Mouse (Mus musculus): Measurements from ENCODE around the gene Nhsl2. TPM values are rescaled to one million over a fixed set of nuclear protein-coding genes. Genes with fewer than 3 reads are reported as not detected.

Gene Nhsl2
- total and polyA plus RNA-seq, 2 experiments: 0.27 to 0.46 TPM

DNA sequence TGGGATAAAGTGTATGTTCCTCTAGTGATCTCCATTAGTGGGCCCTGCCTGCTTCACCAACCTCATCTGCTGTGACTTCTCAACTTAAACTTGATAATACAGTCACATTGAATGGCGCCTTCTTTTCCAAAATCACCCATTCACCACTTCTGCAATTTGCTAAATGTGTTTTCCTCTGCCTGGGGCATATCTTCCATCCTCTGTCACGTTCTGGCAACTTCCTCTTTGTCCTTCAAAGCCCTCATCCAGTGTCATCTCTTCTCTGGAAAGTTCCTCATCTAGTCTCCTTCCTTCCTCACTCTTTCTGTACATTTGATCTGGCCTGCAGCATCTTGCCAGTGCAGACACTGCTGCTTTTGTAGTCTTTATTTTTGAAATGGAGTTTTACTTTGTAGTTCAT lies 158.8 kb downstream of the Nhsl2 start:
- no peak overlapping the region for H3K4me3 ChIP-seq (ENCODE audit: insufficient read depth, low read depth, low read length)
- no peaks in the 10 kb centered on the region for H3K36me3 ChIP-seq (ENCODE audit: control insufficient read depth, insufficient read depth, low read length)
- H3K9ac ChIP-seq (ENCODE audit: low read depth, low read length): no peak overlapping the region
- peak; percentile 14 for DNase-seq (ENCODE audit: extremely low read depth, low read depth, low spot score)
- H3K79me2 ChIP-seq (ENCODE audit: control insufficient read depth, insufficient read depth, low read length): no peaks in the 10 kb centered on the region
- TF ChIP-seq POLR2A (IDR thresholded peaks at IDR 0.05; ENCODE audit: extremely low read depth, insufficient read depth, low read length) (no peak), CTCF (IDR thresholded peaks at IDR 0.05; ENCODE audit: low read depth, low read length) (no peak)
- no peaks in the 10 kb centered on the region for H3K27me3 ChIP-seq (ENCODE audit: control insufficient read depth, insufficient read depth, low read length)
- no peaks in the 10 kb centered on the region for H3K4me1 ChIP-seq (ENCODE audit: control insufficient read depth, insufficient read depth, low read length)
- WGBS: 77% methylated on average over 2 of the region's 2 CpGs
- no peak overlapping the region for H3K27ac ChIP-seq (replicated peaks; ENCODE audit: insufficient read depth, low read depth, low read length)

DNA sequence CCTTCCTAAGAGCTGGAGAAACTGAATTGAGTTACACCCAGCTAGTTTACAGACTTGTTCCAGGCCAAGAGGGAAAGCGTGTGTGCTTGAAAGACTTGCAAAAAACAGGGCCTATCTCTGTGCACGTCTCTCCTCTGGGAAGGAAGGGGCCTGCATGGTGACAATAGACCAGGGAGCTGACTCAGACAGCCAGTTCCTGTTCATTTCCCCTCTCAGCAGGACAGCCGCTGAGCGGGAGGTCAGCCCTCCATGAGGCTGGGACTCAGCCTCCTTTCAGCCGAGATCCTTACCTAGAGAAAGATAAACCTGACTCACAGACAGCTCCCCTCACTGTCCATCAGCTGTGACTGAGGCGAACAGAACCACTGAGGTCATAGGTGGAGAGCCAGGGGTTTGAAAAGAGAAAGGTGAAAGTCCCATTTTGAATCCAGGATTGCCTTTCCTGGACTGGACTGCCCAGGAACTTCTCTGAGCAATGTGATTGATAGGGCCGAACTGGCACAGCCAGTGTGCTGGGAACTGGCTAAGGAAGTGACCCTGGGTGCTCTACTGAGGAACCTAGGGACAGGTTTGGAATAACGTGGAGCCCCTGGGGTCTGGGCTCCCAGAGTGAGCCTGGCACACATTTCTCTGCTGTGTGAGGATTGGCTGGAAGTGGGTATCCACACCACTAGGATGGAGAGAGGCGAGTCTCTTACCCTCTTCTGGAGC lies 168.2 kb downstream of the Nhsl2 start:
- Histone ChIP-seq H3K36me3 (ENCODE audit: control insufficient read depth, insufficient read depth, low read length) (no peaks in the 10 kb centered on the region), H3K79me2 (ENCODE audit: control insufficient read depth, insufficient read depth, low read length) (no peaks in the 10 kb centered on the region), H3K27ac (replicated peaks; ENCODE audit: insufficient read depth, low read depth, low read length) (peak overlapping the region; percentile 44), H3K4me3 (ENCODE audit: insufficient read depth, low read depth, low read length) (peak overlapping the region; percentile 37; the same call in 1 of the 2 replicates), H3K4me1 (ENCODE audit: control insufficient read depth, insufficient read depth, low read length) (no peaks in the 10 kb centered on the region), H3K9ac (ENCODE audit: low read depth, low read length) (no peak overlapping the region), H3K27me3 (ENCODE audit: control insufficient read depth, insufficient read depth, low read length) (no peaks in the 10 kb centered on the region)
- WGBS: 50% methylated on average over 9 of the region's 9 CpGs
- no peak for TF ChIP-seq POLR2A (IDR thresholded peaks at IDR 0.05; ENCODE audit: extremely low read depth, insufficient read depth, low read length)
- no peak for TF ChIP-seq CTCF (IDR thresholded peaks at IDR 0.05; ENCODE audit: low read depth, low read length)
- no peak for DNase-seq (ENCODE audit: extremely low read depth, low read depth, low spot score)

DNA sequence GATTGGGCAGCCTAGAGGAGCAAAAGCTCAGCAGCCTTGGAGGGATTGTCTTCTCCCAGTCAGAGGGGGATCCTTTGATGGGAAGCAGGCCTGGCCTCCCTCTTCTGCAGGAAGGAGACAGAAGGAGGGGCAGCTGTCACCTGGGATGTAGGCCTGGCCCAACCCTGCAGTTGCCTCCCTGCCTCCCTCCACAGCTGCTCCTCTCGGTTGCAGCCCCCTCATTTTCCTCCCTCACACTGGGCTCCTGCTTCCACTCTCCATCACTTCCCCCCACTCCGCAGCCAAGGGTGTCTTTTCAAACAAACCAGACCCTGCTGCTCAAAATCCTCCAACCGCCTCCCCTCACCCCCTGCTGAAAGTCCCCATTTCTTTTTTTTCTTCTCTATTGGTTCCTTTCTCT lies 169.7 kb downstream of the Nhsl2 start:
- no peak for DNase-seq (ENCODE audit: extremely low read depth, low read depth, low spot score)
- no peak overlapping the region for H3K27ac ChIP-seq (replicated peaks; ENCODE audit: insufficient read depth, low read depth, low read length)
- peak overlapping the region; percentile 30; the same call in 1 of the 2 replicates for H3K4me3 ChIP-seq (ENCODE audit: insufficient read depth, low read depth, low read length)
- no peaks in the 10 kb centered on the region for H3K36me3 ChIP-seq (ENCODE audit: control insufficient read depth, insufficient read depth, low read length)
- no peaks in the 10 kb centered on the region for H3K4me1 ChIP-seq (ENCODE audit: control insufficient read depth, insufficient read depth, low read length)
- no peak overlapping the region for H3K9ac ChIP-seq (ENCODE audit: low read depth, low read length)
- TF ChIP-seq POLR2A (IDR thresholded peaks at IDR 0.05; ENCODE audit: extremely low read depth, insufficient read depth, low read length) (no peak), CTCF (IDR thresholded peaks at IDR 0.05; ENCODE audit: low read depth, low read length) (no peak)
- no peaks in the 10 kb centered on the region for H3K79me2 ChIP-seq (ENCODE audit: control insufficient read depth, insufficient read depth, low read length)
- H3K27me3 ChIP-seq (ENCODE audit: control insufficient read depth, insufficient read depth, low read length): no peaks in the 10 kb centered on the region
- 81% methylated on average over 3 of the region's 3 CpGs for WGBS

DNA sequence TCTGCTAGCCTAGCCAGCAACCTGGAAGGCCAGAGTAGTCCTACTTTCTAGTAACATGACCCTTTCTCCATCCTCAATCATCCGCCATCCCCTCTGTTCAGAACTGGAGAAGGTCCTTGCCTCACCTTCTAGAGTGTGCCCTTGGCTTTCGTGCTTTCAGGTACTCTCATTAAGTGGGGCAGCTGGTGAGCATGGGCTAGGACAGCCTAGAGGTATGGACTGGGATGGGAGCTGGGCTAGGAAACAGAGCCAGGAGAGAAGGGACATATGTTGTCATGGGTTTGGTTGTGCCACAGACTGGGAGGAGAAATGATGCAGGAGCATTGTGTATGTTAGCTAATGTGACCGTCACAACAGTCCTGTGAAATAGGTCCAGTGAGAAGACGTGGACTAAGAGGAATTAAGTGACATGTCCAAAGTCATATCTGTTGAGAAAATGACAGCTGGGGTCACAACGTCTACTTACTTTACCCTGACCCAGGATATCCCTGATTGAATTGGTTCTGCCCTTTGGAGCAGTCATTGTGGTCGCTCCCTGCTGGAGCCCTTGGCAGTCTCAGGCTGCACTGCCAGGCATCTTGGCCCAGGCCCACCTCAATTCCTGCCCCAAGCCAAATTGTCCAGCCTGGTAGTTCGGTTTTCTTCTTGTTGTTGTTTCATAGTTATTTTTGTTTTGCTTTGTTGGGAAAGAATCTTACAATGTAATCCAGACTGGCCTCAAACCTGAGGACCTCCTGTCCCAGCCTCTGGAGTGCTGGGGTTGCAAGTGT lies 170.5 kb downstream of the Nhsl2 start:
- TF ChIP-seq CTCF (IDR thresholded peaks at IDR 0.05; ENCODE audit: low read depth, low read length) (no peak), POLR2A (IDR thresholded peaks at IDR 0.05; ENCODE audit: extremely low read depth, insufficient read depth, low read length) (no peak)
- Histone ChIP-seq H3K27me3 (ENCODE audit: control insufficient read depth, insufficient read depth, low read length) (no peaks in the 10 kb centered on the region), H3K27ac (replicated peaks; ENCODE audit: insufficient read depth, low read depth, low read length) (no peak overlapping the region), H3K79me2 (ENCODE audit: control insufficient read depth, insufficient read depth, low read length) (no peaks in the 10 kb centered on the region), H3K4me3 (ENCODE audit: insufficient read depth, low read depth, low read length) (no peak overlapping the region), H3K4me1 (ENCODE audit: control insufficient read depth, insufficient read depth, low read length) (no peaks in the 10 kb centered on the region), H3K36me3 (ENCODE audit: control insufficient read depth, insufficient read depth, low read length) (no peaks in the 10 kb centered on the region), H3K9ac (ENCODE audit: low read depth, low read length) (no peak overlapping the region)
- 82% methylated on average over 7 of the region's 7 CpGs for WGBS
- DNase-seq (ENCODE audit: extremely low read depth, low read depth, low spot score): no peak

DNA sequence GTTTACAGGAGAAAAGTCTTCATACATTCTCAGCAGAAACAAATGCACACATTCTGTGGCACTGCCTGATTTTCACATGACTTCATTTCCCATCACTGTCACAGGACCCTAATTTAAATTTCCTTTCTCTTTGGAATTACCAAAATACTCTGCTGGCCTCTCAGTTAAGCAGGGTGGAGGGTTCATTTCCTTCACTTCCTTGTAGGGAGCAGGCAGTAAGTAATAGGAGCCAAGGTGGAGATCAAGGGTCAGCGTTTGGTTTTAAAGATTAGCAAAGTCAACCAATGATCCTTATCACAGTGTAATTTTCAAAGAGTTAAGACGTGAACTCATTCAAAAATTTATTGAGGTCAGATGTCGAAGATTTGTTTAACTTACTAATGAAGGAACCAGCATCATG lies 175.8 kb downstream of the Nhsl2 start:
- H3K9ac ChIP-seq (ENCODE audit: low read depth, low read length): no peak overlapping the region
- 60% methylated on average over 3 of the region's 3 CpGs for WGBS

More for the DNA sequence above, 175.8 kb downstream of the Nhsl2 start:
- DNase-seq (ENCODE audit: extremely low read depth, low read depth, low spot score): no peak
- no peaks in the 10 kb centered on the region for H3K4me1 ChIP-seq (ENCODE audit: control insufficient read depth, insufficient read depth, low read length)
- H3K36me3 ChIP-seq (ENCODE audit: control insufficient read depth, insufficient read depth, low read length): no peaks in the 10 kb centered on the region
- TF ChIP-seq POLR2A (IDR thresholded peaks at IDR 0.05; ENCODE audit: extremely low read depth, insufficient read depth, low read length) (no peak), CTCF (IDR thresholded peaks at IDR 0.05; ENCODE audit: low read depth, low read length) (no peak)
- H3K27ac ChIP-seq (replicated peaks; ENCODE audit: insufficient read depth, low read depth, low read length): no peak overlapping the region
- H3K27me3 ChIP-seq (ENCODE audit: control insufficient read depth, insufficient read depth, low read length): no peaks in the 10 kb centered on the region
- H3K4me3 ChIP-seq (ENCODE audit: insufficient read depth, low read depth, low read length): no peak overlapping the region
- no peaks in the 10 kb centered on the region for H3K79me2 ChIP-seq (ENCODE audit: control insufficient read depth, insufficient read depth, low read length)
